Mouse (Mus musculus) regulatory T cell (primary cell): Measurements from ENCODE around the gene Rps11.
"Not testable (repeated sequence)": the region's sequence is repeated elsewhere in the genome, so short reads cannot be mapped to it uniquely, and the experiment has no call there.

Source experiments
- in situ Hi-C: fragments of 300-600 bp; cut with MboI, MseI; formaldehyde crosslinking; loops from one replicate; pipeline ENCODE4 v1.15.1; 2025; ENCODE audit warnings: high pct_unique_total_duplicates

The Rps11 gene

DNA sequence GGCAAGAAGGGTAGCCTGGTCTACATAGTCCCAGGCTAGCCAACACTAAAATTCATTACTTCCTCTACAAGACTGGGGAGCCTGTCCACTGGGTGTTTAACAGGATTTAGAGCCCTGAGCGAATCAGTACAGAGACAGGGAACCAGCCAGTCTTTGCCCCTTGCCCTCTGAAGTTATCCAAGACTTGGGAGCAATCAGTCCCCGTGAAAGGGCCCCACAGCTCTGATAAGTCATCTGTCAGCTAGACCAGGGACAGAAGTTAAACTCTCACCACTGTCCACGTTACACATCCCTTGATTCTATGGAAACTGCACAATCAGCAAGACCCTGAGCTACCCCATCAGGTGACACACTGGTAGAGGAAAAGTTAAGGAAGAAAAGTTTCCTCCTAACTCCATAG lies 11.7 kb downstream of the Rps11 start:
- in situ Hi-C loops, result no loop called here

DNA sequence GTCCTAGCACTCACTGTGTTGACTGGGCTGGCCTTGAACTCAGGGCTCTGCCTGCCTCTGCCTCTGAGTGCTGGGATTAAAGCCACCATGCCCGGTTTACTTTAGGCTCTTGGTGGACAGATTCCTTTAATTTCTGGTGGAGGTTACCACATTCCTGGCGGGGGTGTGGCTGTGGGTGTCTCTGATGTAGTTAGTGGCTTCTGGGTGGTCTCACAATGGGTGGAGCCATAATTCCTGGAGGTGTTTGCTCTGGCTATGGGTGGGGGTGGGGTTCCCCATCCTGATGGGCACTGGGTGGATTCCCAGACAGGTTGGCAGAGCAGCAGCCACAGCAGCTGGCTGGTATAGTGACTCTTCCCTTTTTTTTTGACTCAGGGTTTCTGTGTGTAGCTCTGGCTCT lies 12.3 kb downstream of the Rps11 start:
- in situ Hi-C loops, result no loop called here

DNA sequence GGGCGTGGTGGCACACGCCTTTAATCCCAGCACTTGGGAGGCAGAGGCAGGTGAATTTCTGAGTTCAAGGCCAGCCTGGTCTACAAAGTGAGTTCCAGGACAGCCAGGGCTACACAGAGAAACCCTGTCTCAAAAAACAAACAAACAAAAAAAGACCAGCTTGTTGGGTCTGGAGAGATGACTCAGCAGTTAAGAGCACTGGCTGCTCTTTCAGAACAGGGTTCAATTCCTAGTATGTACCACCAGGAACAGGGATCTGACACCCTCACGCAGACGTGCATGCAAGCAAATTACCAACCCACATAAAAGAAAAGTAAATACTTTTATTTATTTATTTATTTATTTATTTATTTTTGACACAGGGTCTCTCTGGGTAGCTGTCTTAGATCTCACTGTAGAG lies 14.2 kb downstream of the Rps11 start:
- in situ Hi-C loops, result not testable (repeated sequence)

DNA sequence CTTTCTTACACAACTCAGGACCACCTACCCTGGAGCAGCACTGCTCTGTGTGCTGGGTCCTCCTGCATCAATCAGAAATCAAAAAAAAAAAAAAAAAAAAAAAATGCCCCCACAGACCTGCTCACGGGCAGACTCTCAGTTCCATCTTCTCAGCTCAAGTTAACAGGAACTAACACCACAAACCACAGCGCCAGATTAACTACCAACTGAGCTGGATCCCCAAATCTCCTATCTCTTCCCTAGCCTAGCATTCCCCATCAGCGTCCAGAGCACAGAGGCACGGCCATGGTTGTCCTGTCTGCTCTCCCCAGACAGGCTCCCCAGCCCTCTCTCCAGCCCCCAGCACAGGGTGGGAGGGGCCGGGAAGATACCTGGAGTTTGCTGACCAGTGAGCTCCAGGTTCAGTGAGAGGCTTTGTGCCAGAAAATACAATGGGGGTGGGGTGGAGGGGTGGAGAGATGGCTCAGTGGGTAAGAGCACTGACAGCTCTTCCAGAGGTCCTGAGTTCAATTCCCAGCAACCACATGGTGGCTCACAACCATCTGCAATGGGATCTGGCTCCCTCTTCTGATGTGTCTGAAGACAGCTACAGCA lies 17.1 kb downstream of the Rps11 start:
- in situ Hi-C loops, result no loop called here

DNA sequence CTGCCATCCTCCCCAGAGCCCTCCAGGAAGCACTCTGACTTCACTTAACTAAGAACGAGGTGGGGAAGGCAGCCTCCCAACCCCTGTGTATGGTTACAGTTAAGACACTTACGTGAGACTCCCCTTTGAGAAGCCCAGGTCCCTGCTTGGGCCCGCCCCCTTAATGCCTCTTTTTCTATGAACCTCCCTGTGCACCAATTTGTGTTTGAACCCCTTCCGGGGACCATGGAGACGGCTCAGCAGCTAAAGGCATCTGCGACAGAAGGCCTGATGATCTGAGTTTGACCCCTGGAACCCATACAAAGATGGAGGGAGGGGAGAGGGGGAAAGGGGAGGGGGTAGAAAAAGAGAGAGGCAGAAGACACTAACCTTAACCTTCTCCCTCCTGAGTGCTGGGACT lies 17.8 kb downstream of the Rps11 start:
- in situ Hi-C loops, result no loop called here

GRCm38 (mm10) chr7:45105491-45105890 lies 18.7 kb downstream of the Rps11 start:
- in situ Hi-C loops, result no loop called here

DNA sequence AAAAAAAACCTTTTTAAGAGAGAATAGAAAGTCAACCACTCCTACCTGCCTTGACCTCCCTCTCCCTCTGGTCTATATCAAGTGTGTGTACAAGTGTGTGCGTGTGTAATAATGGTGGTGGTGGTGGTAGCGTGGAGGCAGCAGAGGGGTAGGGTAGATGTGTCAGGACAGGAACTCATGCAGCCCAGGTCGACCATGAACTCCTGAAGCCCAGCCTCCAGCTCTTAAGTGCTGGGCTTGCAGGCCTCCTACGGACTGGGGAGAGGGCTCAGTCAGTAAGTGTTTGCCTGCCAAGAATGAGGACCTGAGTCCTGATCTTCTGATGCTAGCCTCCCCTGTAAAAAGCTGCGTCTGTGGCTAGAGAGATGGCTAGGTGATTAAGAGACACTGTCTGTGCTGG lies 19.3 kb downstream of the Rps11 start:
- in situ Hi-C loops, result no loop called here

GRCm38 (mm10) chr7:45103652-45104180 lies 20.5 kb downstream of the Rps11 start, which contains the start of gene Fcgrt:
Gene Fcgrt (minus strand): TSS chr7:45103851.
- in situ Hi-C loops, result no loop called here

- in situ Hi-C loops, result no loop called here
Observed at GRCm38 (mm10) chr7:45102940-45103585, 21.2 kb downstream of the Rps11 start.

- in situ Hi-C loops, result no loop called here
Observed at GRCm38 (mm10) chr7:45102441-45102840, 21.8 kb downstream of the Rps11 start.

GRCm38 (mm10) chr7:45100046-45100445 lies 24.2 kb downstream of the Rps11 start:
- in situ Hi-C loops, result no loop called here

- in situ Hi-C loops, result no loop called here
Observed at GRCm38 (mm10) chr7:45098541-45099240, 25.5 kb downstream of the Rps11 start.

- in situ Hi-C loops, result no loop called here
Observed at GRCm38 (mm10) chr7:45097479-45097878, 26.8 kb downstream of the Rps11 start.

- in situ Hi-C loops, result not testable (repeated sequence)
Observed at GRCm38 (mm10) chr7:45095965-45096364, 28.3 kb downstream of the Rps11 start.

DNA sequence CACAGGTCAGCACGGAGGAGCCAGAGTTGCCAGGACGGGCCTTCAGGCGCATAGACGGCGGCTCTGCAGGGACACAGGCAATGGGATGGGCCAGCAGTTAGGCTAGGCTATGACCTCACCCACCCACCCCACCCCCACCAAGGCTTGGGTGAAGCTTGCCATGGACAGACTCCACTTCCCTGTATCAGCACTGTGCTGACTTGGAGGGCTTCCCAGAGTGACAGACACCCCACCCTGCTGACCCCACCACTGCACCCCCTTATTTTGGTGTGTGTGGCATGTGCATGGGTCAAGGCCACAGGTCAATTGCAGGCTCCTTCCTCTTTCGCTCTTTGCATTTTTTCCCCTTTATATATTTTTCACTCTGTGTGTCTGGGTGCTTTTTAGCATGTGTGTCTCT lies 28.9 kb downstream of the Rps11 start:
- in situ Hi-C loops, result no loop called here

DNA sequence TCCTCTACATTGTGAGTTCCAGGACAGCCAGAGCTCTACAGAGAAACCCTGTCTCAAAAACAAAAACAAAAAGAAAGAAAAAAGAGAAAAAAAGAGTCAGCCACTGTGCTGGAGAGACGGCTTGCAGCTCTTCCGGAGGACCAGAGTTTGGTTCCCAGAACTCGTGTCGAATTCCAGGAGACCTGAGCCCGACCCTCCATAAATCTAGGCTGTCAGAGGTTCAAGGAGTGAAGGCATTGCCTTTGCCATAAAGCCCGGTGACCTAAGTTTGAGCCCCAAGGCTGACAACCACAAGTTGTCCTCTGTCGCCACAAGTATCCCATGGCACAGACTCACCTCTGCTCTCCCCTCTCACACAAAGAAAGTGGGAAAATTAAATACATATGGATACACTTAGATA lies 30.1 kb downstream of the Rps11 start:
- in situ Hi-C loops, result no loop called here

DNA sequence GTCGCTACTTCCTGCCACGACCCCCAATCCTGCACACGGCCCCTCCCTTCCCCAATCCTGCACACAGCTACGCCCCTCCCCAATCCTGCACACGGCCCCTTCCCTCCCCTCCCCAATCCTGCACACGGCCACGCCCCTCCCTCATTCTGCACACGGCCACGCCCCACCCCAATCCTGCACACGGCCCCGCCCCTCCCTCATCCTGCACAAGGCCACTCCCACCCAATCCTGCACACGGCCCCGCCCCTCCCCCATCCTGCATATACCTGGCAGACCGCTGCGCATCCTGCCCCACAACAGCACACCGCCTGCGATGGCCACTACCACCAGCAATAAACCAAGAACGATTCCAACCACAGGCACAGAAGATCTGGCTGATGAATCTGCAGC lies 30.7 kb downstream of the Rps11 start:
- in situ Hi-C loops, result no loop called here

DNA sequence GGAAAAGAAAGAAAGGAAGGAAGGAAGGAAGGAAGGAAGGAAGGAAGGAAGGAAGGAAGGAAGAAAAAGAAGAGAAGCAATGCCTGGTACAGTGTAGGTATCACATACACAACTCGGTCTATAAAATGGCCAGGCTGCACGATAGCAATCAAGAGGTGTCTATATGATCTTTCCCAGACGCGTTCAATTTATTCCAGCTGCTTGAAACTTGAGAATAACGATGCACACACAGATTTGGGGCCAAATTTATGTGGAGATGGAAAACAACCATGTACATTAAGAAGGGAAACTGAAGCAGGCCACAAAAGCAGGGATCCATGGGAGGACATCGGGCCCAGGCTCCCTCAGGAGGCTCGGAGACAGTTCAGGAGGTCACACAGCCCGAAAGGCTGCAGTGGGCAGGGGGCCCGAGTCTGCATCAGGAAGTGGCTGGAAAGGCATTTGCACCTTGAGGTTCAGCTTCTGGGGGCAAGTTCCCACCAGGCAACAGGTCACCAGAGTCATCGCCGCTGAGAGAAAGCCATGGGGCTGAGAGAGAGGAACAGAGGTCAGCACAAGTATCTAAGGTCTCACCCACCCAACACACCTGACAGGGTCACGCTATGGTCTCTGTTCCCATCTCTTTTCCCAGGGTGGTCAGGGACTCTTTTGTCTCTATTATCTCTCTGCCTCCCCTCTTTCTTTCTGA lies 31.3 kb downstream of the Rps11 start:
- in situ Hi-C loops, result no loop called here

DNA sequence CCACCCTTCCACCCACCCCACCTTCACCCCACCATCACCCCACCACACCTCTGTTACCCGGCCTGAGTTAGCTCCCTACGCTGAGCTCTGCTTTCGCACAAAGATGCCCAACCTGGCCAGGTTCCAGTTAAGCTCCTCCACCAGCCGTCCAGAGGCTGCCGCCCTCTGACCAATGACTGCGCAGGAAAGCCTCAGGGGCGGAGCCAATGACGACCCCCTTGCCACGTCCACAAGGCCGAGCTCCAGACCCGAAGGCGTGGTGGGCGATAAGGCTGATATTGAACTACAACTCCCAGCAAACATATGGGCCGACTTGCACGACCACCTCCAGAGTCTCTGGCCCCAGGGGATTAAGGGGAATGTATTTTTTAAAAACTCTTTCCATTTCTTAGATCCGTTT lies 32.2 kb downstream of the Rps11 start, which contains the start of gene Rcn3:
Gene Rcn3 (minus strand): TSS at position 174 of the 400 bp plus-strand sequence.
- in situ Hi-C loops, result no loop called here

- in situ Hi-C loops, result no loop called here
Observed at GRCm38 (mm10) chr7:45091001-45091990, 32.9 kb downstream of the Rps11 start.
